Mouse (Mus musculus): ENCODE data around the gene Mlst8.

- TF ChIP-seq CTCF (conservative IDR thresholded peaks at IDR 0.05; ENCODE audit: low read length) = no peak
- TF ChIP-seq POU5F1 (IDR thresholded peaks at IDR 0.05; ENCODE audit: borderline replicate concordance, low read length) = no peak
These were observed 15.9 kb downstream of the Mlst8 start for GRCm38 (mm10) chr17:24462932-24463331.
